Mouse (Mus musculus) forebrain, embryonic 10.5 days (tissue): ENCODE results near the gene Pfn3. TPM values are rescaled to one million over a fixed set of nuclear protein-coding genes. Genes with fewer than 3 reads are reported as not detected.

ENCODE experiments used
- DNase-seq: peaks from one replicate; pipeline ENCODE4 v3.0.0-alpha.2; 2017; ENCODE audit warnings: low spot score; ENCODE audit errors: extremely low spot score
- H3K27ac ChIP-seq: fragments of 300-500 bp; sonication (generic); 2 replicates; pipeline ENCODE4 v1.5.1; 2016; ENCODE audit warnings: mild to moderate bottlenecking
- H3K27me3 ChIP-seq: fragments of 300-500 bp; sonication (generic); 2 replicates; pipeline ENCODE4 v1.6.1; 2016; ENCODE audit warnings: mild to moderate bottlenecking; ENCODE audit not compliant: poor library complexity, severe bottlenecking
- H3K36me3 ChIP-seq: fragments of 300-500 bp; sonication (generic); replicated peaks from 2 replicates; pipeline ENCODE4 v1.6.1; 2016; ENCODE audit warnings: mild to moderate bottlenecking, moderate library complexity
- H3K4me1 ChIP-seq: fragments of 300-500 bp; sonication (generic); 2 replicates; pipeline ENCODE4 v1.6.1; 2016
- H3K4me3 ChIP-seq: fragments of 300-500 bp; sonication (generic); 2 replicates; pipeline ENCODE4 v1.5.1; 2016; ENCODE audit warnings: mild to moderate bottlenecking, moderate library complexity
- H3K9me3 ChIP-seq: fragments of 300-500 bp; sonication (generic); 2 replicates; pipeline ENCODE4 v1.6.1; 2016; ENCODE audit warnings: mild to moderate bottlenecking, moderate library complexity
- WGBS: fragments of 180-500 bp; shearing (Covaris S2); methylation state at CpG from one replicate; pipeline ENCODE4 v1.1.7; 2016; 5-methylcytosine and 5-hydroxymethylcytosine counted together
- polyA plus RNA-seq: library from polyadenylated mRNA; unstranded; fragments of >200 nt; fragmentation: Nextera tagmentation; extraction: Ambion mirVana; gene quantifications from 2 replicates; pipeline ENCODE4 v1.2.1, GENCODE M21; 2016

The Pfn3 gene
- polyA plus RNA-seq, 1 experiment from 2014 or later, result not detected

DNA sequence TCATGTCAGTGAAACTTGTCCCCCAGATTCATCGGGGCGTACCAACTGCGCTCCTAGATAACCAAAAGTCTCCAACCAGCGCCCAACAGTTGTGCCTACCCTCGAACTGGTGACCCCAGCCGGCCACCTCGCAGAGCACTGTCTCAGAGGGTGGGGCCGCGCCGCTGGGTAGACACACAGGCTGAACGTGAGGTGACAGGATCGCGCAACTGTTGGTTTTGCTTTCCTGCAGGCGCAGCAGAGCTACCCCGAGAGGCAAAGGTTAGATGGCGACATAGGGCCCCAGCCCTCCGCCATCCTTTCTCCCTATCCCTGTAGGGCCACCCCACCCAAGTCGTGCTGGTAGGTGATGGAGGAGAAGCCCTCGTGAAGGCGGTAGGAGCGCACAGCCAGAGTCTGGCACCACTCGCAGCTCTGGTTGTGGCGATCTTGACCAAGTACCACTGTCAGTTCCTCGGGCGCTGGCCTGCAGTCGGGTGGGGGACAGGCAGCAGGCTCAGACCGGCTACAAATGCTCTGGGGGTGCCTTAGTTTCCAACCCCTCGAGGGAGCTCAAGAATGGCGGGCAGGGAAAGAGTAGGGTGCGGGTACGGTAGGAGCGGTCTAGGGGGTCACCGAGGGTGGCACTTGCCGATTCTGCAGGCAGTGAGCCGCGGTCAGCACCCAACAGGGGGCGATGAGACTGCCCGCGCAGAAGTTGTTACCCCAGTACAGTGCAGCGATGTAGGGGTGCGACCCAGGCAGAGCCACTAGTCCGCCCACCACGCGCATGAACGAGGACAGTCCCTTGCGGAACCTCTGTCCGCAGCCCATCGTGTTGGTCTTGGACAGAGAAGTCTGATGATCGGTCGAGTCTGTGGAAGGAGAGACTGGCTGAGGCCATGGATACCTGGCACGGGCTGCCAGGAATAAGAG, 5.2 kb upstream of the Pfn3 start:
- no peak for DNase-seq
- Histone ChIP-seq H3K27ac (no peak overlapping the region), H3K9me3 (no peaks in the 10 kb centered on the region; the same call in none of the 2 replicates), H3K4me1 (peaks cover 30% of the 10 kb centered on the region), H3K27me3 (peaks cover 64% of the 10 kb centered on the region), H3K4me3 (peak overlapping the region; percentile 35; the same call in 1 of the 2 replicates), H3K36me3 (no peaks in the 10 kb centered on the region)
- 31% methylated on average over 51 of the region's 51 CpGs for WGBS

DNA sequence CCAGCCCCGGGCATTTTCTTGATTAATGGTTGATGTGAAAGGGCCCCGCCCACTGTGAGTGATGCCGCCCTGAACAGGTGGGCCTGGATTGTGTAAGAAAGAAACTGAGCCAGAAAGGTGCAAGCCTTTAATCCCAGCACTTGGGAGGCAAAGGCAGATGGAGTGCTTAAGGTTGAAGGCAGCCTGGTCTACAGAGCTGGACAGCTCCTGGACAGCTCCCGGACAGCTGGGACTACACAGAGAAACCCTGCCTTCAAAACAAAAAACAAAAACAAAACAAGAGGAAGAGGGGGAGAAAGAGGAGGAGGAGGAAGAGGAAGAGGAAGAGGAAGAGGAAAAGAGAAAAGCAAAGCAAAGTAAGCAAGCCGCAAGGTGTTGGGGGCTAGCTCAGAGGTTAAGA, 4.1 kb upstream of the Pfn3 start:
- Histone ChIP-seq H3K4me3 (no peak overlapping the region), H3K4me1 (peaks cover 38% of the 10 kb centered on the region), H3K36me3 (no peaks in the 10 kb centered on the region), H3K9me3 (no peaks in the 10 kb centered on the region; the same call in none of the 2 replicates), H3K27me3 (peaks cover 76% of the 10 kb centered on the region), H3K27ac (no peak overlapping the region)
- no peak for DNase-seq
- WGBS, result 91% methylated on average over 5 of the region's 5 CpGs

GRCm38 (mm10) chr13:55418004-55418403, 3.0 kb upstream of the Pfn3 start:
- Histone ChIP-seq H3K27me3 (peaks cover 87% of the 10 kb centered on the region), H3K36me3 (no peaks in the 10 kb centered on the region), H3K4me3 (peak overlapping the region; percentile 15; the same call in 1 of the 2 replicates), H3K27ac (no peak overlapping the region), H3K9me3 (no peaks in the 10 kb centered on the region; the same call in none of the 2 replicates), H3K4me1 (peaks cover 38% of the 10 kb centered on the region)
- 14% methylated on average over 12 of the region's 12 CpGs for WGBS
- peak; percentile 81 for DNase-seq

GRCm38 (mm10) chr13:55413333-55413732, 1.7 kb downstream of the Pfn3 start:
- peaks cover 55% of the 10 kb centered on the region for H3K27me3 ChIP-seq
- WGBS, result 84% methylated on average over 12 of the region's 12 CpGs
- DNase-seq, result no peak
- no peak overlapping the region for H3K4me3 ChIP-seq
- no peak overlapping the region for H3K27ac ChIP-seq
- peaks cover 14% of the 10 kb centered on the region for H3K4me1 ChIP-seq
- H3K9me3 ChIP-seq, result no peaks in the 10 kb centered on the region
- H3K36me3 ChIP-seq, result no peaks in the 10 kb centered on the region

DNA sequence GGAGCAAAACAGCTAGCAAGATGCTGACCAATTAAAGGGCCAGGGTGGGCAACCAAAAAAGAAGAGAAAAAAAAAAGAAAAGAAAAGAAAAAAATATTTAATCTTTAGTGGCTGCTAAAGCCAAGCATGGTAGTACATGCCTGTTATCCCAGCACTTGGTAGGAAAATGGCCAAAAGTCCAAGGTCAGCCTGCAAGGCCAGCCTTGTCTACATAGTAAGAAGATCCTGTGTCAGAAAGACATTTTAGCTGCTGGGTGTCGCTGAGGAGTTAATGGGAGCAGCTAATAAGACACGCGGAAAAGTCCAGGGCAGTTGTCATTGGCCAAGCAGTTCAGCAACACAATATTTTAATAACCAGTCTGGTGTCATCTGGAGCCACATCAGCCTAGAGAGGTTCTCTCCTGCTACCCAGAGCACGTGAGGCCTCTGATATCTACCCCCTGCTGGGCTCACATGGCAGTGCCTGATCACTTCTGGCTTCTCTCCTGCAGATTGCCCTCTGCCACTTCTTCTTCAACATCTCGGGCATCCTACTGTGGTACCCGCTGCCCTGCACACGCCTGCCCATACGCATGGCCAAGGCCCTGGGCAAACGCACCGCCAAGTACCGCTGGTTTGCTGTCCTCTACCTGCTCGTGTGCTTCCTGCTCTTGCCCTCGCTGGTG, 2.3 kb downstream of the Pfn3 start:
- H3K4me3 ChIP-seq, result no peak overlapping the region
- no peak overlapping the region for H3K27ac ChIP-seq
- peaks cover 8% of the 10 kb centered on the region for H3K4me1 ChIP-seq
- no peak for DNase-seq
- peaks cover 53% of the 10 kb centered on the region for H3K27me3 ChIP-seq
- no peaks in the 10 kb centered on the region for H3K36me3 ChIP-seq
- 87% methylated on average over 13 of the region's 13 CpGs for WGBS
- no peaks in the 10 kb centered on the region for H3K9me3 ChIP-seq

GRCm38 (mm10) chr13:55411826-55412225, 3.2 kb downstream of the Pfn3 start:
- Histone ChIP-seq H3K27ac (no peak overlapping the region), H3K4me3 (no peak overlapping the region), H3K4me1 (peaks cover 8% of the 10 kb centered on the region), H3K27me3 (peaks cover 49% of the 10 kb centered on the region), H3K36me3 (no peaks in the 10 kb centered on the region), H3K9me3 (no peaks in the 10 kb centered on the region)
- no peak for DNase-seq
- WGBS, result 72% methylated on average over 7 of the region's 7 CpGs

DNA sequence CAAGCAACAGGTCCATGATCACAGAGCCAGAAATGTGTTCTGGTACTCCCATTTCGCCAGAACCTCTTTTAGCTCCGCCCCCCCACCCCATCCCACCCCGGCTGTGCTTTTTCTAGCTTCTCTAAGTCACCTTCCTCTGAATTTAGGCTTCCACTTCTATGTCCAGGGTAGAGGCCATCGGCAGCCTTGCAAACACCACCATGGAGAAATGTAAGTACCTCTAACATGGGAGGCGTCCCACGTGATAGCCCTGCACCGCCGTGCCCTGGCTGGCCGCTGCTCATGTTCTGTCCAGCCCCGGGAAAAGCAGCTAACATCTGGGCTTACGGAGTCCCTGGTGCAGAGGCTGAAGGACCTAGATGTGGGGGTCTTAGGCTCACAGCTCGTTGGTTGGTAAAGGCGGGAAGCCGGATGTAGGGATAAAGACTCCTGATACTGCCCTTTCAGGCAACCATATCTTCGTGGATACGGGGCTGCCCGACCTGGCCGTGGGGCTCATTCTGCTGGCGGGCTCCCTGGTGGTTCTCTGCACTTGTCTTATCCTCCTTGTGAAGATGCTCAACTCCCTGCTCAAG, 6.4 kb downstream of the Pfn3 start:
- Histone ChIP-seq H3K4me1 (peaks cover 22% of the 10 kb centered on the region), H3K27ac (no peak overlapping the region), H3K27me3 (peaks cover 40% of the 10 kb centered on the region), H3K4me3 (no peak overlapping the region), H3K9me3 (no peaks in the 10 kb centered on the region), H3K36me3 (no peaks in the 10 kb centered on the region)
- no peak for DNase-seq
- 90% methylated on average over 19 of the region's 19 CpGs for WGBS

DNA sequence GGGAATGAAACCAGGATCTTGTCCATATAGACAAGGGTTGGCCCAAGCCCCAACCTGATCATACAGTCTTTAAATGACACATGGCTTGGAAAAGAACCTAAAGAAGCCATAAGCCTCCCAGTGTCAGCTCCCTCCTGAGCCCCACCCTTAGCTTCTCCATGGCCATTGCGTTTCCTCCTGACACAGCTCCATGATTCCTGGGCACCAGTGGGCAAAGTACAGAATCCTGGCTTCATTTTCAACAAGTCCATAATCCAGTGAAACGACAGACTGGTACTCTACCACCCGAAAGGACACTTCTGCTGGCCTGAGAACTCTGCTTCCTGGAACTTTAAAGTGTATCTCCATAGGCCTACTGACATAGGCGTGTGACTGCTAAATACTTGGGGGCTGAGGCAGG, 7.7 kb downstream of the Pfn3 start:
- 89% methylated on average over 4 of the region's 4 CpGs for WGBS
- DNase-seq, result no peak
- Histone ChIP-seq H3K27ac (no peak overlapping the region), H3K36me3 (no peaks in the 10 kb centered on the region), H3K4me3 (no peak overlapping the region), H3K4me1 (peaks cover 30% of the 10 kb centered on the region), H3K27me3 (peaks cover 41% of the 10 kb centered on the region), H3K9me3 (no peaks in the 10 kb centered on the region)

GRCm38 (mm10) chr13:55405783-55406390, 9.1 kb downstream of the Pfn3 start:
- Histone ChIP-seq H3K36me3 (no peaks in the 10 kb centered on the region), H3K4me1 (peaks cover 30% of the 10 kb centered on the region), H3K27ac (peak overlapping the region; percentile 84), H3K4me3 (peak overlapping the region; percentile 2; the same call in 1 of the 2 replicates), H3K9me3 (no peaks in the 10 kb centered on the region), H3K27me3 (peaks cover 37% of the 10 kb centered on the region)
- WGBS, result 59% methylated on average over 13 of the region's 13 CpGs
- no peak for DNase-seq

DNA sequence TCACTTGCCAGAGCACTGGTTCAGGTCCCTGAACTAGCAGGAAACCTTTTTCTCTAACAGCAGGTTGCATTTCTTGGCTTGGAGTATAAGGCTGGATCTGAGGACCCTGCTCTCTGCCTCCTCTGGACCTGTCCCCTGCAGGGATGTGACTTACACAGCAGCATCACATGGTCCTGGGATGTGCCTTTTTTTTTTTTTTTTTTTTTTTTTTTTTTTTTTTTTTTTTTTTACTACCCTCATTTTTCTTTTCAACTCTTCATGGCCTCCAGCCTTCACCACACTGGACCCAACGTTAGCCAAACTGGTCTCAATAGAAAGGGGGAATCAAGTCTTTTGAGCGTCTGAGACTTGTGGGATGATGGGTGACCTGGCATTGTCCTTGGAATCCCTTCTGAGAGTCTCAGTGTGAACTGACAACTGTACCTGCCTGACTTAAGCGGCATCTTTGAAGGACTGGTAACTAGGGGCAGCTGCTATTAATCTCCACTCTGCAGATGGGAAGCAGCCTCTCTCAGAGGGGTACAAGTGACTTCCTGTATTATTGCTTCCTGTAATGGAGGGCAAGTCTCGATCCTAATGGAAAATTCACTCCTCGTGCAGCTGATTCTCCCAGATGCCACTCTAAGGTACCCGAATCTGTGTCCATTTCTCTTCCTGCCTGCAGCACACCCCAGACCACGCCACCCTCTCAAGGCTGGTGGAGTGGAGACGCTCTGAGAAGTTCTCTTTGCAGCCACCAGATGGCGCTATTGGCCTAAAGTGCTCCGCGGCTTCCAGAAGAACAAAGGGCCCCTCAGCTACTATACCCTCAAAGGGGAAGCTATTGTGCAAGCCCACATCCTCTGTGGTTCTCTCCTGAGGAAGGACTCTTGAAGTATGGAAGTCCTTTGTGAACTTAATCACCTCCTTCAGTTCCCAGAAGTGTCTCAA, 9.9 kb downstream of the Pfn3 start:
- DNase-seq, result peak; percentile 87
- Histone ChIP-seq H3K36me3 (no peaks in the 10 kb centered on the region), H3K27ac (peak overlapping the region; percentile 84), H3K9me3 (no peaks in the 10 kb centered on the region), H3K27me3 (peaks cover 43% of the 10 kb centered on the region), H3K4me1 (peaks cover 30% of the 10 kb centered on the region), H3K4me3 (peak overlapping the region; percentile 2)
- 20% methylated on average over 11 of the region's 11 CpGs for WGBS

DNA sequence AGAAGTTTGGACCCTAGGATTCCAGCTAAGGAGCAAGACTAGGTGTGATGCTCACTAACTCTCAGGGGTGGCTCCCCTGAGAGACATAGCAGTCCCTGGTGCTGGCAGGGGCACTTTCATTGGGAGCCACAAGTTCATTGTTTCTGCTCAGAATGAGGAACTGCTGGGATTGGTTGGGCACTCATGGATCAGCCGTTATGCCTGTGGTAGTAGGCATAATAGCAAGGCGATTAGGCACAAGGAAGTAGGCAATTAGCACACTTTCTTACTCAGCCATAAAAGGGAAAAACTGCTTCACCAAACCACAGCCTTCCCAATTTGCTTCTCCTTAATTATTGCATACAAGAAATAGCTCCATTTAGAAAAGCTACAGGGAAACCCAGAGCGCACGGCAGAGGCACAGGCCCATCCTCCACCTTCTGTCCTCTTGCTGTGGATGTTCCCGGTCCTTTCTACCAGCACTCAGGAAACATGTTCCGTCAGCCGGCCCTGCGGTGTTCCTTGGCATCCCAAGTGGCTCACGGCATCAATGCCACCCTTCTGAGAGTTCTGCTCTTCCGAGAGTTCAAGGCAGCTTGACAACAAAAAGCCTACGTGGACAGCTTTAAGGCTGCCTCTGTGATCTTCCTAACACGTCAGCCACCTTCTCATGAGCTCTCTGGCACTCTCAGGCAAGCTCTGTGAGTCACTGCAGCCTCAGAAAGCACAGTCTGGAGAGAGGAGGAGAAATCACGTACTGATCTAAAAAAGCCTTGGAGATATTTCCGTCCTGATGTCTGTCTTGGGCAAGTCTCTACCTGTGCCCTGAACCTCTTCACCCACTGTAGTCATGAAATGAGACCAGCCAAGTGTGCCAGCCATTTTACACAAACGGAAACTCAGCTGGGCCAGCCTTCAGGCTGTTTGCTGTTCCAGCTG, 10.8 kb downstream of the Pfn3 start:
- Histone ChIP-seq H3K36me3 (no peaks in the 10 kb centered on the region), H3K4me3 (no peak overlapping the region), H3K9me3 (no peaks in the 10 kb centered on the region), H3K27ac (peak overlapping the region; percentile 37; the same call in 1 of the 2 replicates), H3K27me3 (peaks cover 43% of the 10 kb centered on the region), H3K4me1 (peaks cover 30% of the 10 kb centered on the region)
- 74% methylated on average over 15 of the region's 15 CpGs for WGBS
- DNase-seq, result no peak
